Mouse (Mus musculus) mesoderm, embryonic 11.5 days (tissue): Measurements from ENCODE around the gene Mob3c.
A peak's percentile ranks its signal among the peaks of the same experiment; 100 is the strongest.

Experiments
- DNase-seq: peaks from one replicate; pipeline ENCODE4 v3.0.0-alpha.2; 2012; ENCODE audit warnings: low read depth, low spot score

The Mob3c gene

GRCm38 (mm10) chr4:115832040-115832439 is 4.1 kb downstream of the Mob3c start:
- no peak for DNase-seq

- no peak for DNase-seq
Observed at GRCm38 (mm10) chr4:115835576-115835975, 7.7 kb downstream of the Mob3c start.

- no peak for DNase-seq
Observed at GRCm38 (mm10) chr4:115838196-115838595, 10.3 kb downstream of the Mob3c start.

- DNase-seq, result peak; percentile 96
Observed at GRCm38 (mm10) chr4:115838696-115839641, 11.1 kb downstream of the Mob3c start, which contains the start of gene Mknk1. Mknk1 (plus strand) TSS chr4:115839198.

GRCm38 (mm10) chr4:115839956-115840355 is 12.1 kb downstream of the Mob3c start:
- no peak for DNase-seq

- DNase-seq, result no peak
Observed at GRCm38 (mm10) chr4:115840842-115841241, 12.9 kb downstream of the Mob3c start.

- peak; percentile 41 for DNase-seq
Observed at GRCm38 (mm10) chr4:115846656-115847055, 18.8 kb downstream of the Mob3c start.

- no peak for DNase-seq
Observed at GRCm38 (mm10) chr4:115847377-115847776, 19.5 kb downstream of the Mob3c start.

- no peak for DNase-seq
Observed at GRCm38 (mm10) chr4:115848083-115848482, 20.2 kb downstream of the Mob3c start.

GRCm38 (mm10) chr4:115848990-115849677 is 21.2 kb downstream of the Mob3c start:
- DNase-seq, result no peak

- DNase-seq, result no peak
Observed at GRCm38 (mm10) chr4:115850111-115850510, 22.2 kb downstream of the Mob3c start.

GRCm38 (mm10) chr4:115850631-115851030 is 22.7 kb downstream of the Mob3c start:
- no peak for DNase-seq

- no peak for DNase-seq
Observed at GRCm38 (mm10) chr4:115851569-115851968, 23.7 kb downstream of the Mob3c start.

- no peak for DNase-seq
Observed at GRCm38 (mm10) chr4:115855100-115855499, 27.2 kb downstream of the Mob3c start.

- DNase-seq, result no peak
Observed at GRCm38 (mm10) chr4:115855609-115856008, 27.7 kb downstream of the Mob3c start.

- DNase-seq, result no peak
Observed at GRCm38 (mm10) chr4:115856282-115856681, 28.4 kb downstream of the Mob3c start.

GRCm38 (mm10) chr4:115857293-115857883 is 29.5 kb downstream of the Mob3c start:
- DNase-seq, result no peak

- no peak for DNase-seq
Observed at GRCm38 (mm10) chr4:115863352-115863751, 35.5 kb downstream of the Mob3c start.

GRCm38 (mm10) chr4:115863880-115864279 is 36.0 kb downstream of the Mob3c start:
- peak; percentile 65 for DNase-seq

GRCm38 (mm10) chr4:115869512-115870210 is 41.8 kb downstream of the Mob3c start:
- DNase-seq, result no peak

GRCm38 (mm10) chr4:115873231-115873630 is 45.3 kb downstream of the Mob3c start:
- DNase-seq, result no peak
